Mouse (Mus musculus) embryonic facial prominence, embryonic 10.5 days (tissue): ENCODE data around the gene Gm11099. TPM values are rescaled to one million over a fixed set of nuclear protein-coding genes. Genes with fewer than 3 reads are reported as not detected.
A peak's percentile ranks its signal among the peaks of the same experiment; 100 is the strongest.

ENCODE experiments used
- DNase-seq: peaks from one replicate; pipeline ENCODE4 v3.0.0-alpha.2; 2017; ENCODE audit warnings: low spot score
- H3K27ac ChIP-seq: fragments of 300-500 bp; sonication (generic); replicated peaks from 2 replicates; pipeline ENCODE4 v1.5.1; 2016; ENCODE audit warnings: mild to moderate bottlenecking
- H3K27me3 ChIP-seq: fragments of 300-500 bp; sonication (generic); replicated peaks from 2 replicates; pipeline ENCODE4 v1.6.1; 2016; ENCODE audit warnings: low read depth, mild to moderate bottlenecking; ENCODE audit not compliant: poor library complexity, severe bottlenecking
- H3K36me3 ChIP-seq: fragments of 300-500 bp; sonication (generic); replicated peaks from 2 replicates; pipeline ENCODE4 v1.6.1; 2016; ENCODE audit warnings: mild to moderate bottlenecking, moderate library complexity
- H3K4me1 ChIP-seq: fragments of 300-500 bp; sonication (generic); 2 replicates; pipeline ENCODE4 v1.6.1; 2016
- H3K4me3 ChIP-seq: fragments of 300-500 bp; sonication (generic); 2 replicates; pipeline ENCODE4 v1.5.1; 2016; ENCODE audit warnings: mild to moderate bottlenecking, moderate library complexity
- H3K9me3 ChIP-seq: fragments of 300-500 bp; sonication (generic); 2 replicates; pipeline ENCODE4 v1.6.1; 2016; ENCODE audit warnings: mild to moderate bottlenecking
- WGBS: fragments of 180-500 bp; shearing (Covaris S2); methylation state at CpG from one replicate; pipeline ENCODE4 v1.1.7; 2016; 5-methylcytosine and 5-hydroxymethylcytosine counted together
- polyA plus RNA-seq: library from polyadenylated mRNA; unstranded; fragments of >200 nt; fragmentation: Nextera tagmentation; extraction: Ambion mirVana; gene quantifications from 2 replicates; pipeline ENCODE4 v1.2.1, GENCODE M21; 2016

The Gm11099 gene
- polyA plus RNA-seq, result not detected in 2 replicates

GRCm38 (mm10) chr2:58859134-58859533 is at the start of gene Gm11099:
Gene Gm11099 (plus strand): TSS chr2:58859434.
- 88% methylated on average over 5 of the region's 5 CpGs for WGBS
- Histone ChIP-seq H3K27ac (no peak within 1 kb of the TSS), H3K4me3 (no peak within 1 kb of the TSS), H3K4me1 (no peaks in the 10 kb centered on the region), H3K27me3 (no peaks in the 10 kb centered on the region), H3K36me3 (no peaks in the 10 kb centered on the region), H3K9me3 (no peaks in the 10 kb centered on the region)
- no peak for DNase-seq

- 78% methylated on average over 2 of the region's 2 CpGs for WGBS
- no peak overlapping the region for H3K4me3 ChIP-seq
- H3K27me3 ChIP-seq, result no peaks in the 10 kb centered on the region
- H3K9me3 ChIP-seq, result no peaks in the 10 kb centered on the region
- H3K36me3 ChIP-seq, result no peaks in the 10 kb centered on the region
- no peak for DNase-seq
- no peaks in the 10 kb centered on the region for H3K4me1 ChIP-seq
- H3K27ac ChIP-seq, result no peak overlapping the region
Observed at GRCm38 (mm10) chr2:58812941-58813340, 46.3 kb upstream of the Gm11099 start.

DNA sequence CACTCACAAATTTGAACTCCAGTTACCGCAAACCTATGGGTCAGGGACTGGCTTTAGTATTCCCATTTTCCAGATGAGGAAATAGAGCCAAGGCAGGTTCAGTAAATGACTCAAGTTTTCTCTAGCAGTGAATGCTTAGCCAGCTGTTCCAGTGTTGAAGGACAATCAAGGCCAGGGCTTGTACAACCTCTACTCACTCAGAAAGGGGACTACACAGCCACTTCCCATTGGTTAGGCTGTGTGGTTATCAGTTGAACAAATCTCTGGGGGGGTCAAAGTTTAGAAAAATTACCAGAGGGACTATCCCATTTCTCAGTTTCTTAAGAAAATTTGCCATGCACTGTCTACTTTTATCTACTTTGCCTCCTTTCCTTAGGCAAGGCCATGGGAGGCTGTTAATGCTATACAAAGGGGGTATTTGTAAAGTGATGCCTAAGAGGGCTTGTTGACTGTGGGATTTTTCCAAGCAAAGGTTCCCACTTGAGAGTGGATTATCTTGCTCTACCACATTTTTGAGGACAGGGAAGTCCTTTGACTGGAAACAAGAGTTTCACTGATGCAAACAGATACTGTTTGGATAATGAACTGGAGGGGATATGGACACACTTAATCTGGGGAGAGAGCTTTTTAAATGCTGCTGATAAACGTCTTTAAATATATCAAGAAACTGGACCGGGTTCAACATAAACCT is 30.2 kb upstream of the Gm11099 start:
- Histone ChIP-seq H3K4me1 (peaks cover 15% of the 10 kb centered on the region), H3K4me3 (no peak overlapping the region), H3K9me3 (no peaks in the 10 kb centered on the region), H3K27me3 (0 out of 2 replicates have a peak, but pooled peaks cover 2% of the 10 kb centered on the region), H3K36me3 (no peaks in the 10 kb centered on the region), H3K27ac (no peak overlapping the region)
- DNase-seq, result no peak
- 63% methylated on average over 3 of the region's 3 CpGs for WGBS

DNA sequence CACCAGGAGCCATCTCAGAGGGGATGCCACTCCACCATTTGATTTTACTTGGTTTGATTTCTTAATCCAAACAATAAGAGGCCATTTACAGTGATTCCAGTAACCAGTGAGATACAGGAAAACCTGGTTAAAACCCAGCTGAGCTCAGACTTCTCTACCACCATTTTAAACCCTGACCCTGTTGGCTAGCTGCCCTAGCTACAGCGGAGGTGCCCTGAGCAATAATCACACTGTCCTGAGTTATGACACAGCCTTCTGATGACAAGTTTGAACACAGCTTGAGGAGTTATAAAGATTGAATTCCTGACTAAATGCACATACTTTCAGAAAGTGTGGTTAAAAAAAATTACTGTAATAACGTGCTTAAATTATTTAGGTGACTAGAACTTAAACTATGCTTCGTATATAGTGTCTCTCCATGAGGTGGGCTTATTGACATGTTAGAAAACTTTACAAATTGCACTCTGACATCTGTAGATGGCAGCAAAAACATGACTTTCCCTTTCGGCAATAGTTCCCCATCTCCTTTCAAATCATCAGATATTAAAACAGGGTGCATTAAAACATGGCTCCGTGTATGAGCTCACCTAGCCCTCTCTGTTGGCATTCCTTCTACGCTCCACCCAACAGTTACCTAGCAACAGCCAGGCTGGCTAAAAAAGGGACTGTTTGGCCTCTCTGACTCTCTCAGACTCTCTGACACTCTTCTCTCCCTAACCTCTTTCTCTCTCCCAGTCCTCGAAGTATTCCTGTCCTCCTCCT is 29.1 kb upstream of the Gm11099 start:
- H3K4me3 ChIP-seq, result no peak overlapping the region
- H3K36me3 ChIP-seq, result no peaks in the 10 kb centered on the region
- H3K9me3 ChIP-seq, result no peaks in the 10 kb centered on the region
- 0 out of 2 replicates have a peak, but pooled peaks cover 2% of the 10 kb centered on the region for H3K27me3 ChIP-seq
- DNase-seq, result no peak
- peaks cover 15% of the 10 kb centered on the region for H3K4me1 ChIP-seq
- WGBS, result 73% methylated on average over 7 of the region's 7 CpGs
- no peak overlapping the region for H3K27ac ChIP-seq

DNA sequence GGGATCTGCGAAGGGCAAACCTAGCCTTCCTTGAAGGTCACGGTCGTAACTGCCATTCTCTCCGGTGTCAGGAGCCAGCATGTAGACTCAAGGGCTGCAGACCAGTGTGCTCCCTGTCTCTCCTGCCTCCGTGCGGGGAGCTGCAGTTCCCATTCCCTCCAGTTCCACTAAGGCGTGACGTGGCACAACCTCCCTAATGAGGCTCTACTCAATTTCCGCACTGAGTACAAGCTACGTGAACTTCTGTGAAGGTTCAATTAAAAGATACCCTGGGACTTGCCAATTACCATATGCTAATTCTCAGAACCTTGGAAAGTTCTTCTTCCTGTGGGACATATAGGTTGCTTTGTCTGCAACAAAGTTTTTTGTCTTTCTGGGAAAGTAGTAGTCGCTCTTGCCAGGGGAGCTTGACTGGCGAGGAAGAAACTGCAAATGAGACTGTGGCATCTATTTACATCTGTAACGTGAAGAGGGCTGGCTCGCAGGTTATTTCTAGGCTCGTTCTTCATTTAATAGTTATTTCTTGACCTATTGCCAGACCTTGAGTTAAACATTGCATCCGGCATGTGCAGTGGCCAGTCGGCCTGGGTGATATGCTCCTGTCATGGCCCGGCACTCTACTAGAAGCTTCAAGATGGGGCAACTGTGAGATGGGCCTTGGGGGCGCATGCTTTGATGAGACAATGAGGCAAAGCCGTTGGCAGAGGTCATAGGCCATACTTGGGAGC is 26.8 kb upstream of the Gm11099 start:
- no peak for DNase-seq
- Histone ChIP-seq H3K36me3 (no peaks in the 10 kb centered on the region), H3K4me1 (peaks cover 15% of the 10 kb centered on the region), H3K4me3 (no peak overlapping the region), H3K9me3 (no peaks in the 10 kb centered on the region), H3K27me3 (no peaks in the 10 kb centered on the region), H3K27ac (no peak overlapping the region)
- WGBS, result 91% methylated on average over 20 of the region's 20 CpGs

DNA sequence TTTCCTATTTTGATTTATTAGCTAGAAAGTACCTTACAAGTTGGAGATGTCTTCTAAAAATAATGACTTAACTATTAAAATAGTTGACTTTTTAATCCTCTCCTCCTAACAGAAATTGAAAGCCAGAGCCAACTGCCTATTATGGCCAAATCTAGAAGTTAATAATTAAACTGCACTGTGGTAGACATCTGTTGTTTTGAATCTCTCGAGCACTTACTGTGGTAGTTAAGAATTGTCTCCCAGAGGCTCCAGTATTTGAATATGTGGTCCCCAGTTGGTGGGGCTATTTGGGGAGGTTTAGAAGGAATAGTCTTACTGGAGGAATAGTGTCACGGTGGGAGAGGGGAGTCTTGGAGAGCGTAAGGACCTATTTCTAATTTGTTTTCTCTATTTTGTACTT is 18.2 kb upstream of the Gm11099 start:
- DNase-seq, result no peak
- Histone ChIP-seq H3K27me3 (no peaks in the 10 kb centered on the region), H3K27ac (no peak overlapping the region), H3K4me3 (no peak overlapping the region), H3K36me3 (no peaks in the 10 kb centered on the region), H3K9me3 (no peaks in the 10 kb centered on the region), H3K4me1 (no peaks in the 10 kb centered on the region)
- 86% methylated on average over 3 of the region's 3 CpGs for WGBS

GRCm38 (mm10) chr2:58842443-58842842 is 16.8 kb upstream of the Gm11099 start:
- Histone ChIP-seq H3K36me3 (no peaks in the 10 kb centered on the region), H3K27ac (no peak overlapping the region), H3K4me3 (no peak overlapping the region), H3K27me3 (no peaks in the 10 kb centered on the region), H3K4me1 (no peaks in the 10 kb centered on the region), H3K9me3 (no peaks in the 10 kb centered on the region)
- 88% methylated on average over 4 of the region's 4 CpGs for WGBS
- DNase-seq, result no peak

DNA sequence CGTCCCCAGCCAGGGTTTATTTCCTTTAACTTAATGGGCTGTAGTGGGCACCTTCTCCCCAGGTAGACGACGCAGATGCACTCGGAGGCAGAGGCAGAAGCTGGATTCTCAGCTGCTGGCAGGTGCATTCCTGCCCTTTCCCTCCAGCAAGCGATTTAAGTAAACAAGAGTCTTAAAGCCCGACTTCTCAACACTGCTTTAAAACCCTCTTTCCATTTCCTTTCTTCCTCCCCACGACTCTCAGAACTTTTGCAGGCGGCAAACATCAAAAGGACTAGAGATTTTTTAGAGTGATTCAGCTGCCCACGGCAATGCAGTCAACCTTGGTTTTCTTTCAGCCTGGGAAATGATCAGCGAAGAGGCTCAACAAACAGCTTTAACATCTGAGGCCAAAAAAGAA is 14.7 kb upstream of the Gm11099 start:
- H3K27me3 ChIP-seq, result no peaks in the 10 kb centered on the region
- 42% methylated on average over 10 of the region's 10 CpGs for WGBS
- H3K4me3 ChIP-seq, result no peak overlapping the region
- no peak for DNase-seq
- H3K9me3 ChIP-seq, result no peaks in the 10 kb centered on the region
- H3K27ac ChIP-seq, result no peak overlapping the region
- no peaks in the 10 kb centered on the region for H3K4me1 ChIP-seq
- no peaks in the 10 kb centered on the region for H3K36me3 ChIP-seq

- H3K9me3 ChIP-seq, result no peaks in the 10 kb centered on the region
- H3K4me1 ChIP-seq, result no peaks in the 10 kb centered on the region
- DNase-seq, result no peak
- H3K4me3 ChIP-seq, result no peak overlapping the region
- 54% methylated on average over 3 of the region's 3 CpGs for WGBS
- no peaks in the 10 kb centered on the region for H3K36me3 ChIP-seq
- no peak overlapping the region for H3K27ac ChIP-seq
- no peaks in the 10 kb centered on the region for H3K27me3 ChIP-seq
Observed at GRCm38 (mm10) chr2:58879876-58880275, 20.6 kb downstream of the Gm11099 start.

GRCm38 (mm10) chr2:58905057-58905456 is 45.8 kb downstream of the Gm11099 start:
- peaks cover 25% of the 10 kb centered on the region for H3K4me1 ChIP-seq
- H3K4me3 ChIP-seq, result no peak overlapping the region
- H3K9me3 ChIP-seq, result no peaks in the 10 kb centered on the region
- no peaks in the 10 kb centered on the region for H3K27me3 ChIP-seq
- no peaks in the 10 kb centered on the region for H3K36me3 ChIP-seq
- DNase-seq, result no peak
- 50% methylated on average over 4 of the region's 4 CpGs for WGBS
- H3K27ac ChIP-seq, result no peak overlapping the region

GRCm38 (mm10) chr2:58906814-58907516 is 47.7 kb downstream of the Gm11099 start:
- Histone ChIP-seq H3K27ac (0 out of 2 replicates have a peak overlapping the region, but pooled peaks have one; percentile 3), H3K36me3 (no peaks in the 10 kb centered on the region), H3K4me1 (peaks cover 25% of the 10 kb centered on the region), H3K9me3 (no peaks in the 10 kb centered on the region), H3K27me3 (no peaks in the 10 kb centered on the region), H3K4me3 (no peak overlapping the region)
- 53% methylated on average over 14 of the region's 14 CpGs for WGBS
- DNase-seq, result peak; percentile 11

DNA sequence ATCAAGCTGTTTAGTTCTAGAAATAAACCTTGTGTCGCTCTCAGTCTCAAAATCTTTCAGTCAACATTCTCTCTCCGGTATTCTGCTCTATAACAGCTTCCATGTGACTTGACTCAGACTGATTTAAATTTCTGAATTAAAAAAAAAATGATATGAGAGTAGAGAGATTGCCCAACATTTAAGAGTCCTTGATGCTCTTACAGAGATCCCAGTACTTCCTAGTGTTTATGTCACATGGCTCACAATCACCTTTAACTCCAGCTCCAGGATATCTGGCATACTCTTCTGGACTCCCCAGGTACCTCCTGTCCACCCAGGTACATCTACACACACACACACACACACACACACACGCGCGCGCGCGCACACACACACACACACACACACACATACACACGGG is 53.1 kb downstream of the Gm11099 start:
- no peaks in the 10 kb centered on the region for H3K36me3 ChIP-seq
- no peaks in the 10 kb centered on the region for H3K9me3 ChIP-seq
- peaks cover under 1% of the 10 kb centered on the region for H3K4me1 ChIP-seq
- H3K27ac ChIP-seq, result no peak overlapping the region
- 94% methylated on average over 9 of the region's 9 CpGs for WGBS
- H3K4me3 ChIP-seq, result no peak overlapping the region
- no peaks in the 10 kb centered on the region for H3K27me3 ChIP-seq
- DNase-seq, result no peak
